Mouse (Mus musculus): ENCODE measurements around the gene Skint1. TPM values are rescaled to one million over a fixed set of nuclear protein-coding genes. Genes with fewer than 3 reads are reported as not detected.

Gene Skint1
- not detected in 2 replicates for total RNA-seq (2023)

GRCm38 (mm10) chr4:112005969-112006368 lies at the start of gene Skint1:
Skint1 (plus strand) TSS chr4:112006269.

GRCm38 (mm10) chr4:111972623-111973022 lies 33.4 kb upstream of the Skint1 start, which contains the start of gene Skint7:
Skint7 (plus strand) TSS chr4:111972923.

GRCm38 (mm10) chr4:112071716-112072115 lies 65.6 kb downstream of the Skint1 start, which contains the start of gene Skint4:
Skint4 (plus strand) TSS chr4:112072016.

Other genes with a start within 250 kb of the Skint1 start
- not detected in 2 replicates for gene Slc5a9, start 103.4 kb upstream of the Skint1 start, total RNA-seq (2023)
- gene Skint8, start 86.9 kb upstream of the Skint1 start, total RNA-seq (2023), result not detected in 2 replicates
- not detected in 2 replicates for gene Skint7, start 33.3 kb upstream of the Skint1 start, total RNA-seq (2023)
- gene Skint4, start 65.7 kb downstream of the Skint1 start, total RNA-seq (2023), result not detected in 2 replicates
- gene Skint3, start 226.0 kb downstream of the Skint1 start, total RNA-seq (2023), result 0.93 and 1.0 TPM in 2 replicates